Mouse (Mus musculus) neural tube, embryonic 13.5 days (tissue): ENCODE data around the gene Srrm2. TPM values are rescaled to one million over a fixed set of nuclear protein-coding genes. Genes with fewer than 3 reads are reported as not detected.

Experiments used
- ATAC-seq: fragments of 200-750 bp; cut with Nextera tagmentation; 2 replicates; pipeline ENCODE4 v1.8.0; 2017; ENCODE audit warnings: low read depth, mild to moderate bottlenecking, moderate TSS enrichment, moderate library complexity
- H3K27ac ChIP-seq: fragments of 300-500 bp; sonication (generic); replicated peaks from 2 replicates; pipeline ENCODE4 v1.5.1; 2015; ENCODE audit warnings: moderate library complexity, mild to moderate bottlenecking, inconsistent platforms
- H3K27me3 ChIP-seq: fragments of 300-500 bp; sonication (generic); 2 replicates; pipeline ENCODE4 v1.6.1; 2015; ENCODE audit warnings: mild to moderate bottlenecking, inconsistent platforms
- H3K36me3 ChIP-seq: fragments of 300-500 bp; sonication (generic); 2 replicates; pipeline ENCODE4 v1.6.1; 2015; ENCODE audit warnings: mild to moderate bottlenecking, inconsistent platforms
- H3K4me1 ChIP-seq: fragments of 300-500 bp; sonication (generic); replicated peaks from 2 replicates; pipeline ENCODE4 v1.6.1; 2015; ENCODE audit warnings: inconsistent platforms
- H3K4me2 ChIP-seq: fragments of 300-500 bp; sonication (generic); 2 replicates; pipeline ENCODE4 v1.6.1; 2015; ENCODE audit warnings: inconsistent platforms, mild to moderate bottlenecking, moderate library complexity
- H3K4me3 ChIP-seq: fragments of 300-500 bp; sonication (generic); 2 replicates; pipeline ENCODE4 v1.5.1; 2015; ENCODE audit warnings: mild to moderate bottlenecking, inconsistent platforms
- H3K9ac ChIP-seq: fragments of 300-500 bp; sonication (generic); 2 replicates; pipeline ENCODE4 v1.6.1; 2015; ENCODE audit warnings: moderate library complexity, mild to moderate bottlenecking, inconsistent platforms
- H3K9me3 ChIP-seq: fragments of 300-500 bp; sonication (generic); 2 replicates; pipeline ENCODE4 v1.6.1; 2016; ENCODE audit warnings: inconsistent platforms
- WGBS: fragments of 180-500 bp; shearing (Covaris S2); methylation state at CpG from one replicate; pipeline ENCODE4 v1.1.7; 2015; 5-methylcytosine and 5-hydroxymethylcytosine counted together
- polyA plus RNA-seq: library from polyadenylated mRNA; unstranded; fragments of >200 nt; fragmentation: Nextera tagmentation; extraction: Ambion mirVana; gene quantifications from 2 replicates; pipeline ENCODE4 v1.2.1, GENCODE M21; 2015

Gene Srrm2
- polyA plus RNA-seq, 1 experiment from 2014 or later, result 535 TPM

- Histone ChIP-seq H3K4me2 (no peak overlapping the region), H3K9ac (no peak overlapping the region), H3K4me1 (peaks cover 24% of the 10 kb centered on the region), H3K27ac (no peak overlapping the region), H3K27me3 (no peaks in the 10 kb centered on the region), H3K36me3 (peaks cover 25% of the 10 kb centered on the region; the same call in 1 of the 2 replicates), H3K9me3 (no peaks in the 10 kb centered on the region), H3K4me3 (no peak overlapping the region)
- WGBS, result 95% methylated on average over 8 of the region's 8 CpGs
- ATAC-seq, result no peak
Measured at GRCm38 (mm10) chr17:23795323-23795722, 5.0 kb downstream of the Srrm2 start.

GRCm38 (mm10) chr17:23797316-23797715, 7.0 kb downstream of the Srrm2 start:
- Histone ChIP-seq H3K36me3 (peaks cover 25% of the 10 kb centered on the region; the same call in 1 of the 2 replicates), H3K4me1 (peaks cover 7% of the 10 kb centered on the region), H3K27ac (no peak overlapping the region), H3K27me3 (no peaks in the 10 kb centered on the region), H3K9ac (no peak overlapping the region), H3K9me3 (no peaks in the 10 kb centered on the region), H3K4me3 (no peak overlapping the region), H3K4me2 (no peak overlapping the region)
- no peak for ATAC-seq
- 88% methylated on average over 7 of the region's 7 CpGs for WGBS

GRCm38 (mm10) chr17:23801627-23802026, 11.3 kb downstream of the Srrm2 start:
- ATAC-seq, result no peak
- WGBS, result 90% methylated on average over 10 of the region's 10 CpGs
- H3K36me3 ChIP-seq, result peaks cover 16% of the 10 kb centered on the region; the same call in 1 of the 2 replicates
- no peak overlapping the region for H3K9ac ChIP-seq
- H3K9me3 ChIP-seq, result no peaks in the 10 kb centered on the region
- no peaks in the 10 kb centered on the region for H3K27me3 ChIP-seq
- no peak overlapping the region for H3K27ac ChIP-seq
- peaks cover 32% of the 10 kb centered on the region for H3K4me1 ChIP-seq
- no peak overlapping the region for H3K4me3 ChIP-seq
- H3K4me2 ChIP-seq, result no peak overlapping the region

- under 1% methylated on average over 60 of the region's 60 CpGs for WGBS
- H3K4me1 ChIP-seq, result peaks cover 40% of the 10 kb centered on the region
- peak overlapping the region; percentile 81 for H3K4me3 ChIP-seq
- peak overlapping the region; percentile 99 for H3K27ac ChIP-seq
- H3K9ac ChIP-seq, result peak overlapping the region; percentile 98
- peak; percentile 99 for ATAC-seq
- H3K4me2 ChIP-seq, result peak overlapping the region; percentile 89
- no peaks in the 10 kb centered on the region for H3K27me3 ChIP-seq
- no peaks in the 10 kb centered on the region for H3K9me3 ChIP-seq
- H3K36me3 ChIP-seq, result peaks cover 15% of the 10 kb centered on the region
Measured at GRCm38 (mm10) chr17:23802746-23803365, 12.5 kb downstream of the Srrm2 start.

- WGBS, result 1% methylated on average over 54 of the region's 83 CpGs
Measured at GRCm38 (mm10) chr17:23803366-23804041, 13.2 kb downstream of the Srrm2 start.

GRCm38 (mm10) chr17:23804426-23805085, 14.2 kb downstream of the Srrm2 start:
- no peaks in the 10 kb centered on the region for H3K9me3 ChIP-seq
- peaks cover 40% of the 10 kb centered on the region for H3K4me1 ChIP-seq
- peak overlapping the region; percentile 81 for H3K4me3 ChIP-seq
- 0 out of 2 replicates have a peak overlapping the region, but pooled peaks have one; percentile 99 for H3K27ac ChIP-seq
- ATAC-seq, result no peak
- H3K36me3 ChIP-seq, result peaks cover 24% of the 10 kb centered on the region
- H3K4me2 ChIP-seq, result peak overlapping the region; percentile 89
- peak overlapping the region; percentile 98 for H3K9ac ChIP-seq
- WGBS, result 7% methylated on average over 8 of the region's 8 CpGs
- H3K27me3 ChIP-seq, result no peaks in the 10 kb centered on the region

More at GRCm38 (mm10) chr17:23803366-23804041, 13.2 kb downstream of the Srrm2 start:
- peaks cover 20% of the 10 kb centered on the region for H3K36me3 ChIP-seq
- peaks cover 40% of the 10 kb centered on the region for H3K4me1 ChIP-seq
- peak overlapping the region; percentile 98 for H3K9ac ChIP-seq
- peak; percentile 67 for ATAC-seq
- H3K4me3 ChIP-seq, result peak overlapping the region; percentile 81
- H3K27ac ChIP-seq, result peak overlapping the region; percentile 99
- H3K9me3 ChIP-seq, result no peaks in the 10 kb centered on the region
- H3K27me3 ChIP-seq, result no peaks in the 10 kb centered on the region
- peak overlapping the region; percentile 89 for H3K4me2 ChIP-seq

GRCm38 (mm10) chr17:23806867-23807266, 16.5 kb downstream of the Srrm2 start:
- peaks cover 47% of the 10 kb centered on the region for H3K36me3 ChIP-seq

GRCm38 (mm10) chr17:23807918-23808317, 17.6 kb downstream of the Srrm2 start:
- Histone ChIP-seq H3K9ac (no peak overlapping the region), H3K9me3 (no peaks in the 10 kb centered on the region), H3K4me1 (peaks cover 36% of the 10 kb centered on the region), H3K27me3 (no peaks in the 10 kb centered on the region), H3K4me3 (no peak overlapping the region), H3K27ac (no peak overlapping the region), H3K36me3 (peaks cover 57% of the 10 kb centered on the region), H3K4me2 (no peak overlapping the region)
- ATAC-seq, result no peak
- WGBS, result 92% methylated on average over 3 of the region's 3 CpGs

More at GRCm38 (mm10) chr17:23806867-23807266, 16.5 kb downstream of the Srrm2 start:
- Histone ChIP-seq H3K4me1 (peaks cover 40% of the 10 kb centered on the region), H3K27me3 (no peaks in the 10 kb centered on the region), H3K27ac (no peak overlapping the region), H3K4me2 (peak overlapping the region; percentile 89; the same call in 1 of the 2 replicates), H3K9ac (peak overlapping the region; percentile 46; the same call in 1 of the 2 replicates), H3K9me3 (no peaks in the 10 kb centered on the region), H3K4me3 (peak overlapping the region; percentile 4; the same call in 1 of the 2 replicates)
- ATAC-seq, result no peak
- WGBS, result 81% methylated on average over 25 of the region's 25 CpGs

- Histone ChIP-seq H3K27me3 (no peaks in the 10 kb centered on the region), H3K9ac (no peak overlapping the region), H3K27ac (no peak overlapping the region), H3K4me3 (no peak overlapping the region), H3K4me1 (no peaks in the 10 kb centered on the region), H3K4me2 (no peak overlapping the region), H3K9me3 (peaks cover 24% of the 10 kb centered on the region), H3K36me3 (peaks cover 96% of the 10 kb centered on the region)
- no peak for ATAC-seq
- WGBS, result 98% methylated on average over 16 of the region's 16 CpGs
Measured at GRCm38 (mm10) chr17:23815641-23816040, 25.3 kb downstream of the Srrm2 start.

- Histone ChIP-seq H3K27me3 (no peaks in the 10 kb centered on the region), H3K27ac (no peak overlapping the region), H3K9ac (no peak overlapping the region), H3K4me2 (no peak overlapping the region), H3K4me3 (no peak overlapping the region), H3K9me3 (peaks cover 24% of the 10 kb centered on the region), H3K4me1 (no peaks in the 10 kb centered on the region), H3K36me3 (peaks cover 99% of the 10 kb centered on the region)
- ATAC-seq, result no peak
- 98% methylated on average over 8 of the region's 8 CpGs for WGBS
Measured at GRCm38 (mm10) chr17:23818579-23818978, 28.2 kb downstream of the Srrm2 start.

GRCm38 (mm10) chr17:23819235-23819634, 28.9 kb downstream of the Srrm2 start:
- H3K4me3 ChIP-seq, result no peak overlapping the region
- H3K27me3 ChIP-seq, result no peaks in the 10 kb centered on the region
- H3K9ac ChIP-seq, result no peak overlapping the region
- WGBS, result 97% methylated on average over 25 of the region's 25 CpGs
- H3K4me1 ChIP-seq, result no peaks in the 10 kb centered on the region
- no peak overlapping the region for H3K27ac ChIP-seq
- H3K4me2 ChIP-seq, result no peak overlapping the region
- peaks cover 24% of the 10 kb centered on the region for H3K9me3 ChIP-seq
- ATAC-seq, result no peak
- H3K36me3 ChIP-seq, result peaks cover 100% of the 10 kb centered on the region

GRCm38 (mm10) chr17:23820731-23821130, 30.4 kb downstream of the Srrm2 start:
- ATAC-seq, result no peak

More at GRCm38 (mm10) chr17:23820731-23821130, 30.4 kb downstream of the Srrm2 start:
- Histone ChIP-seq H3K27me3 (no peaks in the 10 kb centered on the region), H3K4me3 (no peak overlapping the region), H3K9ac (no peak overlapping the region), H3K9me3 (peaks cover 16% of the 10 kb centered on the region), H3K4me2 (no peak overlapping the region), H3K27ac (no peak overlapping the region), H3K36me3 (peaks cover 100% of the 10 kb centered on the region), H3K4me1 (no peaks in the 10 kb centered on the region)
- 96% methylated on average over 5 of the region's 5 CpGs for WGBS
